Mouse (Mus musculus) embryo, embryonic 9.5 days (tissue): ENCODE measurements at regions not wholly inside any gene's neighbourhood (a gene's known extent, or its start where the extent isn't known, plus 50 kb on each side); places are given as distances from the start of the nearest gene placed in this dataset.

ENCODE experiments used
- DNase-seq: peaks from one replicate; pipeline ENCODE4 v3.0.0-alpha.2; 2017; ENCODE audit errors: extremely low spot score

- no peak for DNase-seq
Measured at GRCm38 (mm10) chr3:66518289-66518688, 221.7 kb upstream of the Veph1 start.

GRCm38 (mm10) chr3:66515773-66516406, 219.3 kb upstream of the Veph1 start:
- no peak for DNase-seq

DNA sequence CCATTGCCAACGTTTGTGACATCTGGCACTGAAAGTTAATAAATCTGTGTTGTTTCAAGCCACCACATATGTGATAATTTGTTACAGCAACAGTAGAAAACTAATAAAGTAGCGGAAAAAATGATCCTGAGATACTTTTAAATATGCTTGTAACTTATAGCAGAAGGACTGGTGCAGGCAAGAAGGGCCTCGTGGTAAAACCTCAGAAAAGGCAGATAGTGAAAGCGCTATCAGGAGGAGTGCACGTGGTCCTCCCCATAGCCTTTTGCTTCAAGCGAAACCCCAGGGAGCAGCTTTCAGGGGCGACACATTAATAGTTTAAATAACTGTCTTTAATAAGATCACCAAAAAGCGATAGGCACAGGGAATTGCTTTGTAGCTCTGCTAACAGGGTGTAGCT, 217.9 kb upstream of the Veph1 start:
- DNase-seq, result no peak

GRCm38 (mm10) chr3:66512408-66512807, 215.8 kb upstream of the Veph1 start:
- no peak for DNase-seq

GRCm38 (mm10) chr3:66510455-66510854, 213.8 kb upstream of the Veph1 start:
- no peak for DNase-seq

GRCm38 (mm10) chr3:66506125-66506524, 209.5 kb upstream of the Veph1 start:
- peak; percentile 8 for DNase-seq

DNA sequence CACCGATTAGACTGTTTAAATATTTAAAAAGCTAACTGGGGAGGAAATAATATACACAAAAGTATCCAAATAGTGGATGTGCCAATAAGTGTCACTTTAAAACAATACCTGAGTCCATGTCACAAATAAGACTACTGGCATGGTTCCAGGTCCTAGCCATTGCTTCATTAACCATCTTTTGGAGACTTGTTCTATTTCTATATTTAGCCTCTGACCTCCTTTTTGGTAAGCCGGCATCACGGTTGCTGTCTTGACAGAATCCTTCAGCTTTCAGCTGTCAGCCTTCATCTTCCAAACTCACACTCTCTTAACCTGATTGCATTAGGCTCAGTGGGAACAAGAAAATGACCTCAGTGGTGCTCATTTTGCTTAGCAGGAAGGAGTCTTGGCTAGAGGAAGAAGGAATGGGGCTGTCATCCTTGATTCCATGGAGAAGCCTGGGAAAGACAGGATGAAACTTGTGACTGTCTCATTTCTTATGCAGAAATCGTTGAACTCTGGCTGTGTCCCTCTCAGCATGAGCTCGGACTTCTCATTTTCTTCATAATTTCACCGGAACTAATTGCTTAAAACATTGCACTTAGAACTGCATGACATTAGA, 208.9 kb upstream of the Veph1 start:
- no peak for DNase-seq

GRCm38 (mm10) chr3:66504717-66505116, 208.1 kb upstream of the Veph1 start:
- no peak for DNase-seq

DNA sequence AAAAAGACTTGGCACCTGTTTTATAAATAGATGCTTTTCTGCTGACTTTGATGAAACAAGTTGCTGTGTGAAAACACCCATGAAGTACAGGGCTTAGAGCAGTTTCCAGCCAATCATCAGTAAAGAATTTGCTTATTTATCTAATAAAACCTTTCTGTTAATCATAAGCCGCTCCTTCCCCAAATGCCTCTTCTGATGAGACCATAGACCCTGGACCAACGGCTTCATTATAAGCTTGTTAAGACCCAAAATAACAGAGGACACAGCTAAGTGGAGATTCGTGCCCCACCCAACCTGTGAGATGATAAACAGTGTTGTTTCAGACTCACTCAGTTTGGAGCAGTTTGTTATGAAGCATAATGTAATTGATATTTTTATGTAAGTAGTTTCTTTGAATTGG, 207.0 kb upstream of the Veph1 start:
- no peak for DNase-seq

GRCm38 (mm10) chr3:66501865-66502264, 205.2 kb upstream of the Veph1 start:
- DNase-seq, result no peak

DNA sequence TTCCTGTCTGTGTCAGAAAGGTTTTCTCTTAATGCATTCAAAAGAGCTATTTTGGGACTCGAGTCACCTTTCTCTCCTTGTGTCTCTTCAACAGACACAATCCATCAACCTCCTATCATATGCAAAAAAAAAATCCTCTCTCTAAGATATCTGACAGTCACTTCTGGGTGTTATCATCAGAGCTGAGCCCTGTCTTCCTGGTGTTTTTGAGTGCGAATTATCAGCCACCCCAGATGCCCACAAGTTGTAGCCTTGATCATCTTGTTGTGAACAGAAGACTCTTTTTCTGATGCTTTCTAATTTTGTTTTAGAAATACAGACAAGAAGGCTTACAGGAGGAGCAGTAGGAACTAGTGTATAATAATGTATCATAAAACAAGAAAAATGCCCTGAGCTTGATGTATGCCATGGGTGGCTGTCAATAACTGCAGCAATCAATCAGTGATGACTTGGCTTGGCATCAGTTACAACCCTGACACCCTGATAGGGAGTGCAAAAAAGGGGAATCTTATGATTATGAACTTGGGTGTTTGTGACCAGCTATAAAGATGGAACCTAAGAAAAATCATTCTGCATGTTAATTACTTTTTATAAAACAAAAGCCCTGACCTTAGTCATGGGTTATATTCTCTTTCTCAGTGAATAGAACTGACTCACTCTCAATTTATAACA, 197.9 kb upstream of the Veph1 start:
- no peak for DNase-seq

- peak; percentile 13 for DNase-seq
Measured at GRCm38 (mm10) chr3:66490696-66491357, 194.2 kb upstream of the Veph1 start.

GRCm38 (mm10) chr3:66488724-66489123, 192.1 kb upstream of the Veph1 start:
- DNase-seq, result no peak

DNA sequence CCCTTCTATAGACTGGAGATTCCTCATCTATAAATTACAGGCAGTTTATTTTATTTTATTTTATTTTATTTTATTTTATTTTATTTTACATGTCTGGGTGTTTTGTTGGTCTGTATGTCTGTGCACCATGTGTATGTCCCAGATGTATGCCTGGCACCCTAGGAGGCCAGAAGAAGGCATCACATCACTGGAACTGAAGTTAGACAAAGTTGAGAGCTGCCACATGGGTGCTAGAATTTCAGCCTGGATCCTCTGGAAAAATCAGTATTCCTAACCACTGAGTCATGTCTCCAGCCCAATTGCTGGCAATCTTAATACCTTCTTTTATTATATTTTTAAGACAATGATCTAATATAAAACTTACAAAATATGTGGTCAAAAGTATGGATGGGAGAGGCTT, 190.0 kb upstream of the Veph1 start:
- DNase-seq, result no peak

- DNase-seq, result no peak
Measured at GRCm38 (mm10) chr3:66486184-66486583, 189.5 kb upstream of the Veph1 start.

- DNase-seq, result no peak
Measured at GRCm38 (mm10) chr3:66480718-66481117, 184.1 kb upstream of the Veph1 start.

DNA sequence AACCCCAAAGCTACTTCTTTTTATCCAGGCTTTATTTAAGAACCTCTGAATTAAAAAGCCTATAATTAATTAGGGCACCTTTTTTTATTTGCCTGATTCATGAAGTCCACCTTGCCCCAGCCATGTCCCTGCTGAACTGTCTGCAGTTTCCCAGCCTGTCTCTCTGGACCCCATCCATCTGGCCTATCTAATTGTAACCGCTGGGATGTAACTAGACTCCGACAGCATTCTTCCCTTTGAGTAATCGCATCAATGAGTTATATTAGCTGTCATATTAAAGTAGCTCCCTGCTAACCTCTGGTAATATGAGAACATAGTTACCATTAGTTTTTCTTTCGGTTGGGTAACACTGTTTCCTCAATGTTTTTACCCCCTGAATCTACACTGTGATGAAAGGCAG, 182.6 kb upstream of the Veph1 start:
- no peak for DNase-seq

DNA sequence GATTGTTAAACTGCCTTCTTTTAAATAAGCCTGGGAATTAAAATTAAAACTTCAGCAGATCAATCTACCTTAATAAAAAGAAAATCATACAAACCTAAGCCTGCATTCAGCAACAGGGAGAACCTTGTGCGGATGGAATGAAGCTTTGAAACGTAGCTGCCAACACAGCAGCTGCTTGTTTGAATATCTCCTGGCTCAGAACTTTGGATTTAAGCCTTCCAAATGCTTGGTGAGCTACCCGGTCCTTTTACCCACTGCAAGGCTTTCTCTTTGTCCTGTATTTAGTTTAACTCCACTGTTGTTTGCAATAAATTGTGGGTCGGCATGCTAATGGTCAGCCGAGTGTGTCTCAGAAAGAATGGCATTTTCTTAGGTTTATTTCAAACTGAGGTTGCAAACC, 169.7 kb upstream of the Veph1 start:
- no peak for DNase-seq

GRCm38 (mm10) chr3:66465371-66465770, 168.7 kb upstream of the Veph1 start:
- DNase-seq, result no peak

DNA sequence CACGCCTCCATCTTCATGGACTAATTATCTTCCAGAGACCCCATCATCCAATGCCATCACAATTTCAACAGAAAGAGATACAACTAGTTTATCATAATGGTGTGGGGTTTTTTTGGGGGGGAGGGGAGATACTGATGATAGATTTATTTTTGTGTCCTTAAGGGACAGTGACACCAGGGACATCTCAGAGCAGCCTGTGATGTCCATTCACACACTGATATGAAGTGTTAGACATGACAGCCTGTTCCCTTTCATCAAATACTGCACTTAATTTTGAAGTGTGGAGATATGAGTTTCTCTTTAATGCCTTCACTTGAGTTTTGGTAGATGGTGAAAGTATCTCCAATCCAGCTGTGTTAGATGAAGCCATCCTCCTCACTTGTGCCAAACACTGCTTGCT, 165.7 kb upstream of the Veph1 start:
- no peak for DNase-seq

DNA sequence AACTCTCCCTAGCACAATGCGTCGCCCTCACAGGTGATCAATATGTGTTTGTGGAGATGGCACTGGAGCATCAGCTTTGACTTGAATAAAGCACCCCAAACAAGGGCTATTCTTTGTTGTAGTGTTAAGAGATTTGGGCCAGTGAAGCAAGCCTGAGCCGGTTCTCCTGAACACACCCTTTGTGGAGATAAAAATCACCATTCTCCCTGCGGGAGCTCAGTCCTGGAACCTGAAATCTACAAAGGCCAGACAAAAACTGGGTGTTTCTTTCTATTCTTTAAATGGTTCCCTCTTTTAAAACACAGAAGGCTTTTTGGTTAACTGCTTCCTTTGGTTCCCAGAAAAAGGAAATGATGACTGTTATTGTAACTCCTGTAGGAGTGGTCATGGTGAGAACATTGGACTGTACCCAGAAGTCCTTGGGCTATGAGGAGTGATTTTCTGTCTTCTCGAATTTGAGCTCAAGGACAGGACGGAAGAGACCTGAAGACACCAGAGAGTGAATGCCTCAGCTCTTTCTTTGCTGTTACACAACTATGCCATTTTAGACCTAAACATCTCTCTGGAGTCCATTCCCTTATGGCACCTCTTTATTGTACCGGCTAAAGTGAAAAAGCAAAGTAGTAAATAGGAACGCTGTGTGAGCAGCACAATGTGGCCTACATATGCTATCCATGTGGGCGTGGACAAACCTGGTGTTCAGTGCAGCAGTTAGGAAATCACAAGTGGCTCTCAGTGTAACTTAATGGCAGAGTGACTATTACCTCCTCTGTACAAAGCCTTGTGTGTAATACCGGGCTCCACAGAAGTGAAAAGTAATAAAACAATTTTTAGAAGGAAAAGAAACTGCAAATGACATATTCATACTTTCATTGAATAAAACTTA, 149.9 kb upstream of the Veph1 start:
- DNase-seq, result no peak

DNA sequence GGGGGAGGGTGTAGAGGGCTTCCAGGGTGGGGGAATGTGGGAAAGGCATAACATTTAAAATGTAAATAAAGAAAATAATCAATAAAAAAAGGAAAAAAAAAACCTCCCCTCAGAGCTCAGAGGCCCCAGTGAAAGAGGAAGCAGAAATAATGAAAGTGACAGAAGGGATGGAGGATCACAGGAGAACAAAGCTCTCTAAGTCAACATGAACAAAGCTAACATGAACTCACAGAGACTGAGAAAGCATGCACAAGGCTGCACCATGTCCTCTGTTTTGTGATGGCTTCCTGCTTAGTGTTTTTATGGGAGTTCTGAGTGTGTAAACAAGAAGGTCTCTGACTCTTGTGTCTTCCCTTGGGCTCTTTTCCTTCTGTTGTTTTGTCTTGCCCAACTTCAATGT, 136.6 kb upstream of the Veph1 start:
- no peak for DNase-seq
